Mouse (Mus musculus) right cerebral cortex, postnatal 36 days (tissue): ENCODE results near the gene Tnpo1.
"Not testable (repeated sequence)": the region's sequence is repeated elsewhere in the genome, so short reads cannot be mapped to it uniquely, and the experiment has no call there.

Experiments used
- DNase-seq, 2 experiments: peaks; one replicate each; pipeline ENCODE4 v3.0.0; 2022; ENCODE audit warnings: low spot score in 2 of 2, mixed read lengths in 1 of 2

Tnpo1 gene

DNA sequence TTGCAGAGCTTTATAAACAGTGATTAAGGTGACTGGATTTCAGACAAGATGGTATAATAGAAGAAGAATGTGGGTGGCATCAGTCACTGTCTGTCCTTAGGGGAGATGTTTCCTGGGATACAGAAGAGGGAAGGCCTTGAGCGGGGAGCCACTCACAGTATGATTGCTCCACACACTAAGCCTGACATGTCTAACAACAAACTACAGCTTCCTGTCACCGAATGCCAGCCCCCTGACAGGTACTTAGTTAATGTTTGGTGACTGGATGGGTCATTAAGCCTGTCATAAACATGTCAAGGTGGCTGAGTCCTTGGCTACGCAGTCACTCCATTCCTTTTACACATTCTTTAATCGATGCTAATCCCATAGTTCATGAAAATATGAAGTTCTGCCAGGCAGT is 108.0 kb downstream of the Tnpo1 start:
- no peak for DNase-seq

- no peak for DNase-seq
Measured at GRCm38 (mm10) chr13:98817766-98818165, 108.4 kb downstream of the Tnpo1 start.

DNA sequence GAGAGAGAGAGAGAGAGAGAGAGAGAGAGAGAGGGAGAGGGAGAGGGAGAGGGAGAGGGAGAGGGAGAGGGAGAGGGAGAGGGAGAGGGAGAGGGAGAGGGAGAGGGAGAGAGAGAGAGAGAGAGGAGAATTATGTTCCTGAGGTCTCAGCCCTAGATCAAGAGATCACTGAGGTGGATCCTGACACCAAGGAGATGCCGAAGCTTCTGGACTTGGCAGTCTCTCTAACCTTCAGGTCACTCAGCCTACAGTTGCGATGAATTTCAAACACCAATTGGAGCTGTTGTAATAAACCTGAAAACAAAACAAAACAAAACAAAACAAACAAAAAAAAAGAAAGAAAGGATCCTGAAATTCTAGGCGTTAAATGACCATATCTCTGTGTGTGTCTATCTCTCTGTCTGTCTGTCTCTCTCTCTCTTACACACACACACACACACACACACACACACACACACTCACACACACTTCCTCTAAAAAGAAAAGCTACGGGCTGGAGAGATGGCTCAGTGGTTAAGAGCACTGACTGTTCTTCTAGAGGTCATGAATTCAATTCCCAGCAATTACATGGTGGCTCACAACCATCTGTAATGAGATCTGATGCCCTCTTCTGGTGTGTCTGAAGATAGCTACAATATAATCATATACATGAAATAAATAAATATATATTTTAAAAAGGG is 109.1 kb downstream of the Tnpo1 start:
- DNase-seq, result not testable (repeated sequence)

DNA sequence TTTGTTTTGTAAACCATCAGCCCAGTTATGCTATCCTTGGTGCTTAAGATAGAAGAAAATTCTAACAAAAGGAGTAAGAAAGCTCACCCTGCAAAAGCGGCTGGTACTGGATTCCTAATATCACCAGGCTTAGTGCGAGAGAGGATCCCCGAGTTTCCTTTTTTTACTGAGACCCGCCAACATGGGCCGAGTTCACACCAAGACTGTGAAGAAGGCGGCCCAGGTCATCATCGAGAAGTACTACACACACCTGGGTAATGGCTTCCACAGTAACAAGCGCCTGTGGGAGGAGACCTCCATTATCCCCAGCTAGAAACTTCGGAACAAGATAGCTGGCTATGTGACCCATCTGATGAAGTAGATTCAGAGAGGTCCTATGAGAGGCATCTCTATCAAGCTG is 109.6 kb downstream of the Tnpo1 start:
- no peak for DNase-seq

DNA sequence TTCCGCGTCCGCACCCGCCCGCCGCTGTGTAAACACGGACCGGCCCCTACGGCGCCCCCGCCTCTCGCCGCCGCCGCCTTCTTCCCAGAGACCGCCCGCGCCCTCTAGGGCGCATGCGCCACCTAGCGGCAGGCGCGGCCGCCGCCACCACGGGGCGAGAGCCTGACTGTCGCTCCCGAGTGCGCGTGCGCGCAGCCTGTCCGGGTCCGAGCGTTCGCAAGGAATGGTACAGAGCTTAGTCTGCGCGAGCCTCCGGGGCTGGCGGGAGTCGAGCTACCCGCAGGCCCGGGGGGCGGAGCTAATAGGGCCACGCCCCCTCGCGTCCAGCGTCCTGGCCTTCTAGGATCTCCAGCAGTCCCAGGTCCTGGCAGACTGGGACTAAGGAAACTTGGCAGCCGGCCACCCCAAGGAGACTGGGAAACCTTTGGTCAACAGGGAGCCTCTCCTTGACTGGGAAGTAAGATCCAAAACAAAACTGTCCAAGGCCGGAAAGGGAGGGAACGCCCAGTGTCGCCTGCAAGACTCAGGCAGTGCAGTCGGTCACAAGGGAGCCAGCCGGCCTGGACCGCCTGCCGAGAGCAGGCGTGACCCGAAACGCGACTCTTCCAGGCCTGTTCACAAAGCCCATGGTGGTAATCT is 110.9 kb downstream of the Tnpo1 start, which contains the start of gene Fcho2:
Gene Fcho2 (minus strand): TSS at position 303 of the 639 bp plus-strand sequence.
- peak; percentile 93 for DNase-seq

- DNase-seq, result peak in 1 of 2 experiments; percentile 26
Measured at GRCm38 (mm10) chr13:98814275-98815040, 111.7 kb downstream of the Tnpo1 start.

GRCm38 (mm10) chr13:98813596-98814274 is 112.4 kb downstream of the Tnpo1 start:
- no peak for DNase-seq

GRCm38 (mm10) chr13:98813167-98813566 is 113.0 kb downstream of the Tnpo1 start:
- DNase-seq, result no peak

DNA sequence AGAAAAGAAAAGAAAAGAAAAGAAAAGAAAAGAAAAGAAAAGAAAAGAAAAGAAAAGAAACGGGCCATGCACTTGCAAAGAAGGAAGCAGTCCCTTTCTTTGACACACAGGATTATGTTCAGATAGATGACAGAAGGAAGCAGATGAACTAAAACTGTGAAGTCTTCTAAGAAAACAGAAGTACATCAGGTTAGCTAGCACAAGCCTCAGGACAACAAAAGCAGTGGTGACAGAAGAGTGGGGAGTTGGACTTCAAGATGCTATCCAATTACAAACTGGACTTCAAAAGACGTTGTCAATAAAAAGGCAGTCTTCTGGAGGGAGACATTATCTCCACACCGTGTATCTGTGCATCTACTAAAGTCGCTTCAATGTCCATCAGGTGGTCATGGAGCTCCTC is 113.9 kb downstream of the Tnpo1 start:
- no peak for DNase-seq

DNA sequence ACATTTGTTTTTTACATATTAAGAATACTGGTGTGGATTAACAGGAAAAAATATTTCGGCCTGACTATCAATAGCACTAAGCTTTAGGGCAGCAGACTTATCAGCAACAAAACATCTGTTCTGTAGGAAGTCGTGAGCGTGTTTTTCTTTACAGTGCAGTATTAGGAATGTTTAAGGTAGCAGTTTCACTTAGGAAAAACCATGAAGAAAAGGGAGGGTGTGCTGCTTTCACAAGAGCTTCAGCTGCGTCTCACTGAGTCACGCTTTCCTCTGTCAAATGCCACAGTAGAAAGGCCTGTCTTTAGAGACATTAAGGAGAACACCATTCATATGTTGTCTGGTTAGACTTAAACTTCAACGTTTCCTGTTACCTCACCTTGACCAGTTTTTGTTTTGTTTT is 116.0 kb downstream of the Tnpo1 start:
- DNase-seq, result no peak

- DNase-seq, result no peak
Measured at GRCm38 (mm10) chr13:98809087-98809486, 117.1 kb downstream of the Tnpo1 start.

DNA sequence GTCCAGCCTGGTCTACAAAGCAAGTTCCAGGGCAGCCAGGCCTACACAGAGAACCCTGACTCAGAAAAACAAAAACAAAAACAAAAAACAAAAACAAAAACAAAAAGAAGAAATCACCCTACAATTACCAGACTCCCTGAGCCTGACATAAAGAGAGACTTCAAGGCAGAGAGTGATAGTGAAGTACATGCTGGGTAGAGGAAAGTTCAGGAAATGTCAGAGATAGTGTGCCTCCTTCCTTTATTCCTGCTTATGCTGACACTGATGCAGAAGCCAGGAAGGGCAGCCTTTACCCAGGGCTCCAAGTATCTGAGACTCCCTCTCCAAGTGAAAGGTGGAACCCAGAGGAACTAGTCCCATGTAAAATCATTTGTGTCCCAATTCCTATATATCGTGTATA is 121.7 kb downstream of the Tnpo1 start:
- no peak for DNase-seq

DNA sequence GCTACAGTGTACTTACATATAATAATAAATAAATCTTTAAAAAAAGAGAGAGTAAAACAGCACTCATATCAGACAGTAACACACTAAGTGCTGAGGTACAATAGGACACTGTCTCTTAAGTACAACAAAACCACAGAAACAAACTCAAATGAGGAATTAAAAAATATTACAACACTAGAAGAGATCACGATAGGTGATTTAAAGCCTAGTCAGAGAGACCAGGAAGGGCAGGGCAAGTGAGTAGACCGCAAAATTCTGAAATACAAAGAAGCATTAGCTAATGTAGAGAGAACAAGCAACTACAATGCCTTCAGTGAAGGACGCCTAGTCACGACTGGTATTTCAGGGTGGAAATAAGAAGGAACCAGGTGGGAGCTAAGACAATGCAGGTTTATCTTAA is 122.5 kb downstream of the Tnpo1 start:
- DNase-seq, result no peak

DNA sequence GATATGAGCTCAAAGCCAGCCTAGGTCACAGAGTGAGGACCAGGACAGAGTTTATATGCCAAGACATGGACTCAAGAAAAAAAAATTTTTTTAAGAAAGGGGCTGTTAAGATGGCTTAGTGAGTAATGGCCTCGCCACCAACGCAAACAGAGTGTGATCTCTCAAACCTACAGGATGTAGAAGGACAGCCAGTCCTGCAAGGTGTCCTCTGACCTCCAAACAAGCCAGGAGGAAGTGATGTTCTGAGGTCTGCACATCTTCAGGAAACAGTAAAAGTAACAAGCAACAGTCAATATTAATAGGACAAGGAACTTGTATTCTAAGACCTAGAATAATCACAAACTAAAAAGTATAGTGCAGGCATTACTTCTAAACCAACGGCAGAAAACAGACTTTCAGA is 123.2 kb downstream of the Tnpo1 start:
- no peak for DNase-seq

GRCm38 (mm10) chr13:98795511-98795910 is 130.7 kb downstream of the Tnpo1 start:
- DNase-seq, result no peak

GRCm38 (mm10) chr13:98792864-98793263 is 133.3 kb downstream of the Tnpo1 start:
- DNase-seq, result no peak

GRCm38 (mm10) chr13:98791693-98792092 is 134.5 kb downstream of the Tnpo1 start:
- no peak for DNase-seq
